Mouse (Mus musculus) myocyte (in vitro differentiated cells): ENCODE data around the gene Tmem167. TPM values are rescaled to one million over a fixed set of nuclear protein-coding genes. Genes with fewer than 3 reads are reported as not detected.

Source experiments
- H3K27me3 ChIP-seq: one replicate; pipeline ENCODE4 v1.6.1; 2011; ENCODE audit not compliant: control insufficient read depth, insufficient read depth, insufficient read length
- H3K36me3 ChIP-seq: one replicate; pipeline ENCODE4 v1.6.1; 2011; ENCODE audit not compliant: control insufficient read depth, insufficient read depth
- H3K4me2 ChIP-seq: one replicate; pipeline ENCODE4 v1.6.1; 2011; ENCODE audit warnings: low read depth, control low read depth
- H3K4me3 ChIP-seq: one replicate; pipeline ENCODE4 v1.5.1; 2011; ENCODE audit warnings: mild to moderate bottlenecking, control low read depth, moderate library complexity
- H3K79me2 ChIP-seq: one replicate; pipeline ENCODE4 v1.6.1; 2011; ENCODE audit not compliant: control insufficient read depth, insufficient read depth
- H3ac ChIP-seq: one replicate; pipeline ENCODE4 v1.6.1; 2011; ENCODE audit not compliant: control insufficient read depth, insufficient read length
- CEBPB ChIP-seq: IDR thresholded peaks from 2 replicates; pipeline ENCODE4 v1.6.1; 2011; ENCODE audit warnings: mild to moderate bottlenecking, moderate library complexity; ENCODE audit not compliant: poor library complexity, insufficient read depth, severe bottlenecking
- E2F4 ChIP-seq: IDR thresholded peaks from one replicate; pipeline ENCODE4 v1.6.1; 2011; ENCODE audit warnings: mild to moderate bottlenecking, control low read depth, moderate library complexity; ENCODE audit not compliant: insufficient read depth
- MAX ChIP-seq: IDR thresholded peaks from one replicate; pipeline ENCODE4 v1.6.1; 2011; ENCODE audit warnings: low read depth, mild to moderate bottlenecking, control low read depth
- MYOD1 ChIP-seq, 3 experiments: IDR thresholded peaks; one replicate each; pipeline ENCODE4 v1.6.1; 2011; ENCODE audit warnings: control low read depth in 2 of 3, low read depth in 2 of 3, mild to moderate bottlenecking in 2 of 3, moderate library complexity in 1 of 3; ENCODE audit not compliant: insufficient read length in 2 of 3, control insufficient read depth in 1 of 3
- MYOG ChIP-seq, 3 experiments: IDR thresholded peaks; one replicate each; pipeline ENCODE4 v1.6.1; 2011; ENCODE audit warnings: control low read depth in 2 of 3, low read depth in 2 of 3, mild to moderate bottlenecking in 2 of 3; ENCODE audit not compliant: insufficient read length in 2 of 3, control insufficient read depth in 1 of 3, insufficient read depth in 1 of 3
- POLR2A ChIP-seq: IDR thresholded peaks from one replicate; pipeline ENCODE4 v1.6.1; 2011; ENCODE audit warnings: low read depth, mild to moderate bottlenecking, control low read depth, moderate library complexity; ENCODE audit not compliant: insufficient read length
- POLR2AphosphoS2 ChIP-seq: IDR thresholded peaks from one replicate; pipeline ENCODE4 v1.6.1; 2011; ENCODE audit warnings: low read depth, control low read depth; ENCODE audit not compliant: insufficient read length
- REST ChIP-seq: IDR thresholded peaks from one replicate; pipeline ENCODE4 v1.6.1; 2011; ENCODE audit warnings: mild to moderate bottlenecking, control low read depth, moderate library complexity; ENCODE audit not compliant: insufficient read depth, insufficient read length
- SRF ChIP-seq: IDR thresholded peaks from one replicate; pipeline ENCODE4 v1.6.1; 2011; ENCODE audit warnings: low read depth; ENCODE audit not compliant: control insufficient read depth, insufficient read length
- TCF12 ChIP-seq: IDR thresholded peaks from one replicate; pipeline ENCODE4 v1.6.1; 2011; ENCODE audit warnings: mild to moderate bottlenecking, control low read depth; ENCODE audit not compliant: poor library complexity, insufficient read depth, severe bottlenecking
- TCF3 ChIP-seq: IDR thresholded peaks from one replicate; pipeline ENCODE4 v1.6.1; 2011; ENCODE audit warnings: low read depth, control low read depth; ENCODE audit not compliant: insufficient read length
- USF1 ChIP-seq: IDR thresholded peaks from one replicate; pipeline ENCODE4 v1.6.1; 2011; ENCODE audit warnings: low read depth, mild to moderate bottlenecking, control low read depth, moderate library complexity
- polyA plus RNA-seq: library from polyadenylated mRNA; unstranded; fragments of >200 nt; fragmentation: generic; extraction: Trizol; gene quantifications from one replicate; pipeline ENCODE4 v1.2.1, GENCODE M21; 2012; ENCODE audit warnings: missing spikeins

Tmem167 gene
- polyA plus RNA-seq, 1 experiment, result 8.1 TPM

- Histone ChIP-seq H3K36me3 (no peaks in the 10 kb centered on the region), H3K4me3 (no peak overlapping the region), H3K27me3 (no peaks in the 10 kb centered on the region), H3K79me2 (no peaks in the 10 kb centered on the region), H3ac (no peak overlapping the region), H3K4me2 (no peak overlapping the region)
- TF ChIP-seq CEBPB (no peak), TCF3 (no peak), USF1 (no peak), E2F4 (no peak), SRF (no peak), POLR2A (no peak), MYOD1 (IDR thresholded peaks at IDR 0.05; ENCODE audit: control insufficient read depth in 1 of 3, insufficient read length in 2 of 3, low read depth in 2 of 3) (no peak), POLR2AphosphoS2 (no peak), REST (no peak), TCF12 (no peak), MYOG (IDR thresholded peaks at IDR 0.05; ENCODE audit: control insufficient read depth in 1 of 3, insufficient read depth in 1 of 3, insufficient read length in 2 of 3, low read depth in 2 of 3) (no peak), MAX (no peak)
Measured at GRCm38 (mm10) chr13:90182262-90182661, 93.3 kb downstream of the Tmem167 start.

- H3K4me2 ChIP-seq, result no peak overlapping the region
- no peak for TF ChIP-seq REST
- TF ChIP-seq E2F4, result no peak
- TF ChIP-seq SRF, result no peak
- TF ChIP-seq MYOD1 (IDR thresholded peaks at IDR 0.05; ENCODE audit: control insufficient read depth in 1 of 3, insufficient read length in 2 of 3, low read depth in 2 of 3), result no peak
- TF ChIP-seq USF1, result no peak
- TF ChIP-seq MYOG (IDR thresholded peaks at IDR 0.05; ENCODE audit: control insufficient read depth in 1 of 3, insufficient read depth in 1 of 3, insufficient read length in 2 of 3, low read depth in 2 of 3), result no peak
- TF ChIP-seq TCF3, result no peak
- no peak for TF ChIP-seq CEBPB
- no peak for TF ChIP-seq POLR2A
- TF ChIP-seq MAX, result no peak
- TF ChIP-seq TCF12, result no peak
- no peak for TF ChIP-seq POLR2AphosphoS2
Measured at GRCm38 (mm10) chr13:90183536-90183935, 94.6 kb downstream of the Tmem167 start.

GRCm38 (mm10) chr13:90186694-90187093, 97.8 kb downstream of the Tmem167 start:
- TF ChIP-seq POLR2AphosphoS2, result no peak
- no peak overlapping the region for H3K4me2 ChIP-seq
- no peak overlapping the region for H3K4me3 ChIP-seq
- H3ac ChIP-seq, result no peak overlapping the region
- no peaks in the 10 kb centered on the region for H3K79me2 ChIP-seq
- H3K36me3 ChIP-seq, result no peaks in the 10 kb centered on the region
- no peaks in the 10 kb centered on the region for H3K27me3 ChIP-seq

More at GRCm38 (mm10) chr13:90183536-90183935, 94.6 kb downstream of the Tmem167 start:
- no peaks in the 10 kb centered on the region for H3K27me3 ChIP-seq
- no peaks in the 10 kb centered on the region for H3K79me2 ChIP-seq
- H3ac ChIP-seq, result no peak overlapping the region
- no peak overlapping the region for H3K4me3 ChIP-seq
- H3K36me3 ChIP-seq, result no peaks in the 10 kb centered on the region

- Histone ChIP-seq H3K79me2 (no peaks in the 10 kb centered on the region), H3ac (no peak overlapping the region), H3K4me2 (no peak overlapping the region), H3K36me3 (no peaks in the 10 kb centered on the region), H3K4me3 (no peak overlapping the region), H3K27me3 (no peaks in the 10 kb centered on the region)
- TF ChIP-seq SRF, result no peak
- TF ChIP-seq POLR2AphosphoS2, result no peak
- no peak for TF ChIP-seq REST
- TF ChIP-seq USF1, result no peak
- no peak for TF ChIP-seq MYOG (IDR thresholded peaks at IDR 0.05; ENCODE audit: control insufficient read depth in 1 of 3, insufficient read depth in 1 of 3, insufficient read length in 2 of 3, low read depth in 2 of 3)
- TF ChIP-seq TCF3, result no peak
- TF ChIP-seq CEBPB, result no peak
- no peak for TF ChIP-seq E2F4
- TF ChIP-seq MYOD1 (IDR thresholded peaks at IDR 0.05; ENCODE audit: control insufficient read depth in 1 of 3, insufficient read length in 2 of 3, low read depth in 2 of 3), result no peak
Measured at GRCm38 (mm10) chr13:90188021-90188420, 99.1 kb downstream of the Tmem167 start.

- Histone ChIP-seq H3K79me2 (no peaks in the 10 kb centered on the region), H3K4me3 (no peak overlapping the region), H3K4me2 (no peak overlapping the region), H3K27me3 (no peaks in the 10 kb centered on the region), H3ac (no peak overlapping the region), H3K36me3 (no peaks in the 10 kb centered on the region)
- no peak for TF ChIP-seq POLR2A
- no peak for TF ChIP-seq E2F4
- TF ChIP-seq TCF12, result no peak
- TF ChIP-seq POLR2AphosphoS2, result no peak
- TF ChIP-seq USF1, result no peak
- no peak for TF ChIP-seq SRF
- no peak for TF ChIP-seq REST
- no peak for TF ChIP-seq TCF3
- TF ChIP-seq MYOG (IDR thresholded peaks at IDR 0.05; ENCODE audit: control insufficient read depth in 1 of 3, insufficient read depth in 1 of 3, insufficient read length in 2 of 3, low read depth in 2 of 3), result no peak
- no peak for TF ChIP-seq MYOD1 (IDR thresholded peaks at IDR 0.05; ENCODE audit: control insufficient read depth in 1 of 3, insufficient read length in 2 of 3, low read depth in 2 of 3)
- TF ChIP-seq MAX, result no peak
- no peak for TF ChIP-seq CEBPB
Measured at GRCm38 (mm10) chr13:90191794-90192193, 102.9 kb downstream of the Tmem167 start.

Other genes starting within 250 kb of the Tmem167 start
- 7.6 TPM for gene Xrcc4, start 485 bp downstream of the Tmem167 start, polyA plus RNA-seq